Mouse (Mus musculus) C2C12 (cell line): Measurements from ENCODE around the gene S1pr4. TPM values are rescaled to one million over a fixed set of nuclear protein-coding genes. Genes with fewer than 3 reads are reported as not detected.

Experiments
- H3K27me3 ChIP-seq: one replicate; pipeline ENCODE4 v1.6.1; 2011; ENCODE audit not compliant: control insufficient read depth, insufficient read depth, insufficient read length
- H3K36me3 ChIP-seq: one replicate; pipeline ENCODE4 v1.6.1; 2011; ENCODE audit not compliant: control insufficient read depth, insufficient read depth
- H3K4me3 ChIP-seq: one replicate; pipeline ENCODE4 v1.5.1; 2011; ENCODE audit warnings: mild to moderate bottlenecking, control low read depth; ENCODE audit not compliant: poor library complexity, insufficient read depth, severe bottlenecking
- H3K79me2 ChIP-seq: one replicate; pipeline ENCODE4 v1.6.1; 2011; ENCODE audit not compliant: control insufficient read depth, insufficient read depth
- H3K79me3 ChIP-seq: one replicate; pipeline ENCODE4 v1.6.1; 2011; ENCODE audit warnings: low read depth, control low read depth
- H3ac ChIP-seq: one replicate; pipeline ENCODE3; 2011; ENCODE audit warnings: low read depth; ENCODE audit not compliant: control insufficient read depth, insufficient read length
- CEBPB ChIP-seq: IDR thresholded peaks from one replicate; pipeline ENCODE4 v1.6.1; 2011; ENCODE audit warnings: low read depth, mild to moderate bottlenecking, control low read depth, moderate library complexity
- CTCF ChIP-seq: IDR thresholded peaks from one replicate; pipeline ENCODE4 v1.5.1; 2011; ENCODE audit not compliant: control insufficient read depth, insufficient read depth, insufficient read length
- FOSL1 ChIP-seq: IDR thresholded peaks from one replicate; pipeline ENCODE4 v1.8.0; 2011; ENCODE audit warnings: mild to moderate bottlenecking, low read length; ENCODE audit not compliant: poor library complexity, insufficient read depth, severe bottlenecking
- MAX ChIP-seq: IDR thresholded peaks from one replicate; pipeline ENCODE4 v1.6.1; 2011; ENCODE audit warnings: mild to moderate bottlenecking, control low read depth
- MYOD1 ChIP-seq: IDR thresholded peaks from one replicate; pipeline ENCODE4 v1.6.1; 2011; ENCODE audit warnings: low read depth; ENCODE audit not compliant: control insufficient read depth, insufficient read length
- MYOG ChIP-seq: IDR thresholded peaks from one replicate; pipeline ENCODE4 v1.6.1; 2011; ENCODE audit not compliant: control insufficient read depth, insufficient read length; ENCODE audit errors: extremely low read depth
- USF1 ChIP-seq: IDR thresholded peaks from one replicate; pipeline ENCODE4 v1.6.1; 2011; ENCODE audit warnings: low read depth, mild to moderate bottlenecking, control low read depth, moderate library complexity
- polyA plus RNA-seq: library from polyadenylated mRNA; unstranded; fragments of >200 nt; fragmentation: generic; extraction: Trizol; gene quantifications from one replicate; pipeline ENCODE4 v1.2.1, GENCODE M21; 2012; ENCODE audit warnings: missing spikeins

Gene S1pr4
- polyA plus RNA-seq, 1 experiment, result 0.02 TPM

DNA sequence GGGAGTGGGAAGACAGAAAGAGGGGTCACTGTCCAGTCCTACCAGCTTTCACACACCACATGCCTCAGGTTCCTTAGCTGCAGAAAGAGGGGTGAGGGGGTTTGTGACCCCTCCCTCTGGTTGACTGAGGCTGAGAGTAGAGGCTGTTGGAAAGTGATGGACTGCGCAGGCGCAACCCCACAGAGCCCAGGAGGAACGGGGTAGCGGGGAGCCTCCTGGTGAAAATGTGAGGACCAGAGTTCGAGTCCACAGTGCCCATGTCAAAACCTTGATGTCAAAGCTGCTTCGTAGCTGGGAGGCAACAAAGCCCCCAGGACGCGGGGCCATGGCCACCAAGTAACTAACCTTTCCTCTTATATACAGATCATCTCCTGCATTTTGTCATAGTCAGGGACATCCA is 42.3 kb downstream of the S1pr4 start:
- H3K4me3 ChIP-seq, result no peak overlapping the region
- TF ChIP-seq CEBPB (no peak), USF1 (no peak), MAX (no peak), MYOG (no peak), MYOD1 (no peak), CTCF (no peak), FOSL1 (no peak)
- H3K79me3 ChIP-seq, result no peaks in the 10 kb centered on the region
- H3ac ChIP-seq, result no peak overlapping the region
- H3K36me3 ChIP-seq, result no peaks in the 10 kb centered on the region
- H3K27me3 ChIP-seq, result no peaks in the 10 kb centered on the region
- no peaks in the 10 kb centered on the region for H3K79me2 ChIP-seq

DNA sequence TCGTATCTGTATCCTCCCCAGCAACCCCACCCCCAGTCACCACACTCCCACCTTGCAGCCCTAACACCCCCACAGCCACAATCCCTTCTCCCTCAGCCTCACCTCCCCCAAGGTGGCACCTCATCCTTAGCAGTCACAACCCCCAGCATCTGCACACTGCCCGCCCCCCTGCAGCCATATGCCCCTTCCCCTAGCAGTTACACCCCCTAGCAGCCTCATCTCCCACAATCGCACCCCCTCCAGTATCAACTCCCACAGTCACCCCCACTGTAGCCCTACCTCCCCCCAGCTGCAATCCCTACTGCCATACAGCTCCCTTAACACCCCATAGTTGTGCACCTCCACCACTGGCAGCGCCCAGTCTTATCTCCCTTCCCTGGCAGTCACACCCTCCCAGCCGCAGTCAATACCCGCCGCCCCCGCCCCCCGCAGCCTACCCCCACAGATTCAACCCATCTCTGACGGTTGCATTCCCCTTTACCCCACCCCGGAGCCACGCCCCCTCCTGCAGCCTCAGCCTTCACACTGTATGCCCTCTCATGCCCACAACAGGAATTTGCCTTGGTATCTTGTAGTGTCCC is 42.9 kb downstream of the S1pr4 start:
- no peaks in the 10 kb centered on the region for H3K79me2 ChIP-seq
- H3K27me3 ChIP-seq, result no peaks in the 10 kb centered on the region
- TF ChIP-seq CTCF, result no peak
- no peak for TF ChIP-seq FOSL1
- no peak overlapping the region for H3ac ChIP-seq
- no peak overlapping the region for H3K4me3 ChIP-seq
- no peaks in the 10 kb centered on the region for H3K36me3 ChIP-seq
- H3K79me3 ChIP-seq, result no peaks in the 10 kb centered on the region

GRCm38 (mm10) chr10:81455181-81455895 is 44.6 kb downstream of the S1pr4 start, which contains the start of gene Nfic:
Nfic (minus strand) TSS chr10:81455635.
- H3K36me3 ChIP-seq, result no peaks in the 10 kb centered on the region
- H3K27me3 ChIP-seq, result no peaks in the 10 kb centered on the region
- H3K79me3 ChIP-seq, result no peaks in the 10 kb centered on the region
- no peak within 1 kb of the TSS for H3K4me3 ChIP-seq
- H3ac ChIP-seq, result no peak within 1 kb of the TSS
- no peaks in the 10 kb centered on the region for H3K79me2 ChIP-seq
- TF ChIP-seq MYOD1 (no peak), CTCF (no peak), CEBPB (no peak), USF1 (no peak), MAX (no peak), FOSL1 (no peak), MYOG (no peak)

DNA sequence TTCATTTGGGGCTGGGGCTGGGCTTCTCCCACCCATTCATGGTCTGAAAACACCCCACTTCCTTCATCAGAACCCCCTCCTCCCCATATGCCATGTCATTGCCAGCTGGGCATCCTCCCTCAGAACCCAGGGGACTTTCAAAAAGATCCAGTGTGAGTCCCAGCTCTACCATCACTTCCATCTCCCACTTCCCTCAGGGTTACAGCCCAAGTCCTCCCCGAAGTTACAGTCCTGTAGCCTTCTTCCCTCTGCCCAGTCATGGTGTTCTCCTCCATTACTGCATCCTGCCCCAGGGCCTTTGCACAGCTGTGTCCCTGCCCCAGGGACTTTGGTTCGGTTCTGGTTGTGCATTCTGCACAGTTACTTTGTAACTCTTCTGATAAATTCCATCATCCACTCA is 45.8 kb downstream of the S1pr4 start:
- Histone ChIP-seq H3K36me3 (no peaks in the 10 kb centered on the region), H3K79me2 (no peaks in the 10 kb centered on the region), H3K4me3 (no peak overlapping the region), H3K27me3 (no peaks in the 10 kb centered on the region), H3K79me3 (no peaks in the 10 kb centered on the region), H3ac (no peak overlapping the region)
- no peak for TF ChIP-seq CEBPB
- no peak for TF ChIP-seq CTCF
- TF ChIP-seq MYOG, result no peak
- TF ChIP-seq FOSL1, result no peak
- no peak for TF ChIP-seq USF1
- TF ChIP-seq MYOD1, result no peak
- TF ChIP-seq MAX, result no peak

- H3ac ChIP-seq, result peak overlapping the region; percentile 25
- no peaks in the 10 kb centered on the region for H3K79me2 ChIP-seq
- H3K36me3 ChIP-seq, result no peaks in the 10 kb centered on the region
- H3K79me3 ChIP-seq, result no peaks in the 10 kb centered on the region
- no peak for TF ChIP-seq MYOG
- TF ChIP-seq CEBPB, result no peak
- no peak for TF ChIP-seq FOSL1
- no peak for TF ChIP-seq MYOD1
- TF ChIP-seq MAX, result no peak
- no peak for TF ChIP-seq CTCF
- no peak for TF ChIP-seq USF1
- H3K4me3 ChIP-seq, result no peak overlapping the region
- H3K27me3 ChIP-seq, result no peaks in the 10 kb centered on the region
Measured at GRCm38 (mm10) chr10:81452947-81453288, 47.0 kb downstream of the S1pr4 start.
